Mouse (Mus musculus): ENCODE measurements at regions not wholly inside any gene's neighbourhood (a gene's known extent, or its start where the extent isn't known, plus 50 kb on each side); places are given as distances from the start of the nearest gene placed in this dataset.

DNA sequence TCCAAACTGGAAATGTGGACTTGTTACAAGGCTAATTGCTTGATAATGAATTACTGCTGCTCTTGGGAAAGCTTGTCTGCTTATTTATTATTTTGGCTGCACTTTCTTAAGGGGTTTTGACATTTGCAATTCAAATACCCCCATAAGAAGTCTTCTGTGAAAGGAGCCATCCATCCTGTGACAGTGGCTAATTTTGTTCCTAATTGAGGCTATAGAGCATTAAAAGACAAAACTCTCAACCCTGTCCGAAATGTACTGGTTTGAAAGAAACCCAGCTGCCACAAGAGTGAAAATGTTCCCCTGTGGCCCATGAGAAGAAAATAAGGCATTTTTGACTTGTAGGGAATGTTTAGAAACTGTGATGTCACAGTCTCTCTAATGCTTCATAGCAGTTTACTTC is 591.2 kb downstream of the Stpg2 start:
- no peak overlapping the region for H3K9ac ChIP-seq (ENCODE audit: insufficient read depth, low read depth)
- no peaks in the 10 kb centered on the region for H3K4me1 ChIP-seq (ENCODE audit: control insufficient read depth in 1 of 2, insufficient read depth in 2 of 2)
- no peak overlapping the region for H3K4me2 ChIP-seq (ENCODE audit: insufficient read depth, low read depth, poor library complexity, severe bottlenecking)
- in situ Hi-C loops (cut with MboI; ENCODE audit: low pct_ligation_motif_present, low pct_unique_long_range_greater_than_20kb, low sequenced_read_pairs) = no loop called here
- no peak for TF ChIP-seq ZNF384 (IDR thresholded peaks at IDR 0.05; ENCODE audit: low read depth, low read length)
- TF ChIP-seq UBTF (IDR thresholded peaks at IDR 0.05; ENCODE audit: low read depth, low read length) = no peak
- TF ChIP-seq SMC3 (IDR thresholded peaks at IDR 0.05; ENCODE audit: low read depth, low read length) = no peak
- TF ChIP-seq MXI1 (IDR thresholded peaks at IDR 0.05; ENCODE audit: low read depth, low read length) = no peak
- TF ChIP-seq CHD1 (IDR thresholded peaks at IDR 0.05; ENCODE audit: low read depth, low read length) = no peak
- TF ChIP-seq ETS1 (conservative IDR thresholded peaks at IDR 0.05; ENCODE audit: low read depth, low read length) = no peak
- no peak for TF ChIP-seq MAFK (IDR thresholded peaks at IDR 0.05; ENCODE audit: insufficient replicate concordance, low read length)
- TF ChIP-seq SIN3A (IDR thresholded peaks at IDR 0.05; ENCODE audit: low read length) = no peak
- TF ChIP-seq HCFC1 (IDR thresholded peaks at IDR 0.05; ENCODE audit: low read depth, low read length) = no peak
- TF ChIP-seq E2F4 (IDR thresholded peaks at IDR 0.05; ENCODE audit: insufficient replicate concordance, low read depth, low read length) = no peak
- no peak for TF ChIP-seq MAX (IDR thresholded peaks at IDR 0.05; ENCODE audit: low read length)
- TF ChIP-seq RCOR1 (conservative IDR thresholded peaks at IDR 0.05; ENCODE audit: low read depth, low read length) = no peak
- TF ChIP-seq JUN (IDR thresholded peaks at IDR 0.05; ENCODE audit: insufficient read depth, low read depth, low read length) = no peak
- TF ChIP-seq IRF4 (IDR thresholded peaks at IDR 0.05; ENCODE audit: low read depth, low read length) = no peak
- TF ChIP-seq GABPA (IDR thresholded peaks at IDR 0.05; ENCODE audit: insufficient replicate concordance, low read depth, low read length) = no peak
- TF ChIP-seq ELF1 (IDR thresholded peaks at IDR 0.05; ENCODE audit: low read depth, low read length) = no peak
- TF ChIP-seq BHLHE40 (IDR thresholded peaks at IDR 0.05; ENCODE audit: low read depth, low read length) = no peak
- TF ChIP-seq EP300 (IDR thresholded peaks at IDR 0.05; ENCODE audit: low read length) = no peak
- TF ChIP-seq USF1 (IDR thresholded peaks at IDR 0.05; ENCODE audit: low read depth, low read length) = no peak
- TF ChIP-seq JUND (conservative IDR thresholded peaks at IDR 0.05; ENCODE audit: low read depth, low read length) = no peak
- no peaks in the 10 kb centered on the region for H3K36me3 ChIP-seq (replicated peaks in 1 of 2; ENCODE audit: control insufficient read depth in 1 of 2, insufficient read depth in 1 of 2, low read length in 1 of 2)
- dilution Hi-C loops (cut with MboI; ENCODE audit: extremely low pct_ligation_motif_present, extremely low pct_unique_long_range_greater_than_20kb, low sequenced_read_pairs) = no loop called here
- no peak overlapping the region for H3K4me3 ChIP-seq (replicated peaks in 1 of 3; ENCODE audit: low read depth in 2 of 3, low read length in 2 of 3, poor library complexity in 1 of 3)
- H3K27ac ChIP-seq (ENCODE audit: insufficient read depth, low read depth) = no peak overlapping the region
- H3K27me3 ChIP-seq (replicated peaks) = no peaks in the 10 kb centered on the region
- no peaks in the 10 kb centered on the region for H3K9me3 ChIP-seq (replicated peaks; ENCODE audit: low read length)
- DNase-seq (ENCODE audit: extremely low read depth) = no peak
- no peaks in the 10 kb centered on the region for H3K79me2 ChIP-seq (replicated peaks; ENCODE audit: control insufficient read depth, extremely low read depth, insufficient read depth, poor library complexity, severe bottlenecking)

GRCm38 (mm10) chr3:139799059-139799458 is 593.6 kb downstream of the Stpg2 start:
- DNase-seq (ENCODE audit: extremely low read depth) = no peak
- Histone ChIP-seq H3K36me3 (replicated peaks in 1 of 2; ENCODE audit: control insufficient read depth in 1 of 2, insufficient read depth in 1 of 2, low read length in 1 of 2) (no peaks in the 10 kb centered on the region), H3K9ac (ENCODE audit: insufficient read depth, low read depth) (no peak overlapping the region), H3K9me3 (replicated peaks; ENCODE audit: low read length) (no peaks in the 10 kb centered on the region), H3K79me2 (replicated peaks; ENCODE audit: control insufficient read depth, extremely low read depth, insufficient read depth, poor library complexity, severe bottlenecking) (no peaks in the 10 kb centered on the region), H3K4me2 (ENCODE audit: insufficient read depth, low read depth, poor library complexity, severe bottlenecking) (no peak overlapping the region), H3K27me3 (replicated peaks) (no peaks in the 10 kb centered on the region), H3K4me3 (replicated peaks in 1 of 3; ENCODE audit: low read depth in 2 of 3, low read length in 2 of 3, poor library complexity in 1 of 3) (no peak overlapping the region), H3K4me1 (ENCODE audit: control insufficient read depth in 1 of 2, insufficient read depth in 2 of 2) (no peaks in the 10 kb centered on the region), H3K27ac (ENCODE audit: insufficient read depth, low read depth) (no peak overlapping the region)
- TF ChIP-seq EP300 (IDR thresholded peaks at IDR 0.05; ENCODE audit: low read length) = no peak
- no peak for TF ChIP-seq MEF2A (IDR thresholded peaks at IDR 0.05; ENCODE audit: borderline replicate concordance, low read depth, low read length)
- TF ChIP-seq CHD1 (IDR thresholded peaks at IDR 0.05; ENCODE audit: low read depth, low read length) = no peak
- no peak for TF ChIP-seq CHD2 (IDR thresholded peaks at IDR 0.05; ENCODE audit: low read length)
- TF ChIP-seq PAX5 (IDR thresholded peaks at IDR 0.05; ENCODE audit: low read length) = no peak
- TF ChIP-seq BHLHE40 (IDR thresholded peaks at IDR 0.05; ENCODE audit: low read depth, low read length) = no peak
- in situ Hi-C loops (cut with MboI; ENCODE audit: low pct_ligation_motif_present, low pct_unique_long_range_greater_than_20kb, low sequenced_read_pairs) (no loop called here), dilution Hi-C loops (cut with MboI; ENCODE audit: extremely low pct_ligation_motif_present, extremely low pct_unique_long_range_greater_than_20kb, low sequenced_read_pairs) (no loop called here)

All from CH12.LX (cell line).